Mouse (Mus musculus) heart, adult 2 months (tissue): ENCODE measurements around the gene Pstpip1.

Source experiments
- EP300 ChIP-seq: fragments of 200-500 bp; IDR thresholded peaks from 2 replicates; pipeline ENCODE4 v1.6.1; 2011; ENCODE audit warnings: low read depth, low read length, control low read depth; ENCODE audit not compliant: insufficient read depth
- POLR2A ChIP-seq: fragments of 200-500 bp; IDR thresholded peaks from 2 replicates; pipeline ENCODE4 v1.6.1; 2011; ENCODE audit warnings: mild to moderate bottlenecking, low read depth, low read length, control low read depth; ENCODE audit not compliant: insufficient read depth

DNA sequence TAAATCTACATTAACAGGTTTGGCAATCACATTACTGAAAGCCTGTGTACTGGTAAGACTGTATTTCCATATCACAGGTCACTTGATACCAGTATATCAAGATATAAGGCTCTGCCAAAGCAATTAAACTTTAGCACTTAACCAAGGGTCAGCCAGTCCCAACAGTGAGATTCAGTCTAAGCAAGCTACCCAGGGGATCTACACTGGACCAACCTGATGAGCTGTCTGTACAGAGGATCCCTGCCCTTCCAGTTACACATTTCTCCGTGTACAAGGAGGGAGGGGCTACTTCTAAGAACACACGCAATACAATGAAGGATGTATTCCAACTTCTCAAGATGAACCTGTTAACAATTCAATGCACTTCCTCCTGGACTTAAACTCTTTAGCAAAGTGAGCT is 68.3 kb downstream of the Pstpip1 start:
- no peak for TF ChIP-seq POLR2A
- no peak for TF ChIP-seq EP300
